Mouse (Mus musculus) left cerebral cortex, adult 18-20 months (tissue): ENCODE results near the gene Sephs1. TPM values are rescaled to one million over a fixed set of nuclear protein-coding genes. Genes with fewer than 3 reads are reported as not detected.
"Not testable (repeated sequence)": the region's sequence is repeated elsewhere in the genome, so short reads cannot be mapped to it uniquely, and the experiment has no call there.

ENCODE experiments used
- DNase-seq, 2 experiments: peaks; one replicate each; pipeline ENCODE4 v3.0.0; 2021 to 2022; ENCODE audit warnings: low spot score in 2 of 2, mixed read lengths in 1 of 2
- total RNA-seq, 2 experiments: library from RNA; stranded (reverse); gene quantifications; 2 replicates each; pipeline ENCODE4 v1.2.3; 2021

Sephs1 gene
- total RNA-seq, 2 experiments from 2014 or later: 20.6 to 21.3 TPM

- no peak for DNase-seq
Observed at GRCm38 (mm10) chr2:4902346-4902745, 21.0 kb downstream of the Sephs1 start.

- no peak for DNase-seq
Observed at GRCm38 (mm10) chr2:4907120-4907519, 25.8 kb downstream of the Sephs1 start.

GRCm38 (mm10) chr2:4907916-4908315, 26.6 kb downstream of the Sephs1 start:
- no peak for DNase-seq

- DNase-seq: no peak
Observed at GRCm38 (mm10) chr2:4908771-4909315, 27.5 kb downstream of the Sephs1 start.

- no peak for DNase-seq
Observed at GRCm38 (mm10) chr2:4909909-4910308, 28.5 kb downstream of the Sephs1 start.

- DNase-seq: no peak
Observed at GRCm38 (mm10) chr2:4910521-4910920, 29.2 kb downstream of the Sephs1 start.

GRCm38 (mm10) chr2:4913949-4914348, 32.6 kb downstream of the Sephs1 start:
- no peak for DNase-seq

GRCm38 (mm10) chr2:4916037-4916436, 34.7 kb downstream of the Sephs1 start:
- DNase-seq: no peak

GRCm38 (mm10) chr2:4917326-4918021, 36.1 kb downstream of the Sephs1 start:
- DNase-seq: peak; percentile 45 to 47

- peak; percentile 76 to 88 for DNase-seq
Observed at GRCm38 (mm10) chr2:4918860-4919739, 37.7 kb downstream of the Sephs1 start, which contains the start of gene Phyh. Phyh (plus strand) TSS chr2:4919019.

GRCm38 (mm10) chr2:4921019-4921418, 39.7 kb downstream of the Sephs1 start:
- no peak for DNase-seq

GRCm38 (mm10) chr2:4922476-4923164, 41.3 kb downstream of the Sephs1 start:
- DNase-seq: no peak

- no peak for DNase-seq
Observed at GRCm38 (mm10) chr2:4927391-4927790, 46.0 kb downstream of the Sephs1 start.

- no peak for DNase-seq
Observed at GRCm38 (mm10) chr2:4929230-4929629, 47.9 kb downstream of the Sephs1 start.

GRCm38 (mm10) chr2:4934516-4934915, 53.2 kb downstream of the Sephs1 start:
- no peak for DNase-seq

- no peak for DNase-seq
Observed at GRCm38 (mm10) chr2:4937931-4938330, 56.6 kb downstream of the Sephs1 start.

GRCm38 (mm10) chr2:4940861-4941260, 59.5 kb downstream of the Sephs1 start:
- DNase-seq: no peak

GRCm38 (mm10) chr2:4949691-4950090, 68.3 kb downstream of the Sephs1 start:
- DNase-seq: not testable (repeated sequence)

GRCm38 (mm10) chr2:4950986-4951385, 69.6 kb downstream of the Sephs1 start:
- no peak for DNase-seq

GRCm38 (mm10) chr2:4954216-4954760, 72.9 kb downstream of the Sephs1 start:
- DNase-seq: no peak

- no peak for DNase-seq
Observed at GRCm38 (mm10) chr2:4958039-4958438, 76.7 kb downstream of the Sephs1 start.
